Mouse (Mus musculus) lung, embryonic 14.5 days (tissue): ENCODE measurements around the gene Gnb1l. TPM values are rescaled to one million over a fixed set of nuclear protein-coding genes. Genes with fewer than 3 reads are reported as not detected.
"Not testable (repeated sequence)": the region's sequence is repeated elsewhere in the genome, so short reads cannot be mapped to it uniquely, and the experiment has no call there.

Experiments
- ATAC-seq: fragments of 200-750 bp; cut with Nextera tagmentation; 2 replicates; pipeline ENCODE4 v1.8.0; 2017; ENCODE audit warnings: mild to moderate bottlenecking, moderate TSS enrichment, moderate library complexity; ENCODE audit not compliant: insufficient read depth
- DNase-seq: peaks from one replicate; pipeline ENCODE4 v3.0.0-alpha.2; 2015
- H3K27ac ChIP-seq: fragments of 300-500 bp; sonication (generic); 2 replicates; pipeline ENCODE4 v1.5.1; 2014; ENCODE audit warnings: low read depth, mild to moderate bottlenecking, moderate library complexity
- H3K27me3 ChIP-seq: fragments of 300-500 bp; sonication (generic); 2 replicates; pipeline ENCODE4 v1.6.1; 2014; ENCODE audit warnings: low read length, control low read depth; ENCODE audit not compliant: insufficient read depth
- H3K36me3 ChIP-seq: fragments of 300-500 bp; sonication (generic); 2 replicates; pipeline ENCODE4 v1.6.1; 2014; ENCODE audit warnings: control low read depth; ENCODE audit not compliant: insufficient read depth
- H3K4me1 ChIP-seq: fragments of 300-500 bp; sonication (generic); 2 replicates; pipeline ENCODE4 v1.6.1; 2014; ENCODE audit warnings: antibody characterized with exemption, control low read depth; ENCODE audit not compliant: insufficient read depth
- H3K4me2 ChIP-seq: fragments of 300-500 bp; sonication (generic); 2 replicates; pipeline ENCODE4 v1.6.1; 2014; ENCODE audit warnings: mild to moderate bottlenecking
- H3K4me3 ChIP-seq: fragments of 300-500 bp; sonication (generic); 2 replicates; pipeline ENCODE4 v1.5.1; 2014; ENCODE audit warnings: low read depth, low read length
- H3K9ac ChIP-seq: fragments of 300-500 bp; sonication (generic); 2 replicates; pipeline ENCODE4 v1.6.1; 2014
- H3K9me3 ChIP-seq: fragments of 300-500 bp; sonication (generic); 2 replicates; pipeline ENCODE4 v1.6.1; 2016; ENCODE audit warnings: low read depth, low read length, control low read depth
- CTCF ChIP-seq: IDR thresholded peaks from 2 replicates; pipeline ENCODE4 v1.5.1; 2016; ENCODE audit warnings: antibody characterized with exemption, low read depth
- WGBS: fragments of 180-500 bp; shearing (Covaris S2); extraction: QIAGEN DNeasy Blood & Tissue Kit; methylation state at CpG from one replicate; pipeline ENCODE4 v1.1.7; 2014; 5-methylcytosine and 5-hydroxymethylcytosine counted together
- polyA plus RNA-seq: library from polyadenylated mRNA; unstranded; fragments of >200 nt; fragmentation: Nextera tagmentation; extraction: Ambion mirVana; gene quantifications from 2 replicates; pipeline ENCODE4 v1.2.1, GENCODE M21; 2014

The Gnb1l gene
- polyA plus RNA-seq, 1 experiment from 2014 or later: 17.6 TPM

GRCm38 (mm10) chr16:18511741-18512140 lies 13.2 kb downstream of the Gnb1l start:
- Histone ChIP-seq H3K27ac (no peak overlapping the region), H3K4me2 (no peak overlapping the region), H3K9ac (no peak overlapping the region), H3K4me3 (no peak overlapping the region), H3K4me1 (peaks cover 8% of the 10 kb centered on the region; the same call in 1 of the 2 replicates), H3K27me3 (no peaks in the 10 kb centered on the region), H3K36me3 (no peaks in the 10 kb centered on the region), H3K9me3 (no peaks in the 10 kb centered on the region)
- WGBS: 75% methylated on average over 5 of the region's 5 CpGs
- no peak for TF ChIP-seq CTCF
- ATAC-seq (no peak), DNase-seq (no peak)

- Histone ChIP-seq H3K27me3 (no peaks in the 10 kb centered on the region), H3K4me3 (no peak overlapping the region), H3K36me3 (no peaks in the 10 kb centered on the region), H3K27ac (peak overlapping the region; percentile 30; the same call in 1 of the 2 replicates), H3K9me3 (no peaks in the 10 kb centered on the region), H3K9ac (no peak overlapping the region), H3K4me2 (no peak overlapping the region), H3K4me1 (peaks cover 8% of the 10 kb centered on the region; the same call in 1 of the 2 replicates)
- no peak for TF ChIP-seq CTCF
- peak; percentile 42 for DNase-seq
- 24% methylated on average over 6 of the region's 6 CpGs for WGBS
- ATAC-seq: peak; percentile 41; the same call in 1 of the 2 replicates
These were observed 15.0 kb downstream of the Gnb1l start for GRCm38 (mm10) chr16:18513508-18513907.

- no peak overlapping the region for H3K4me2 ChIP-seq
- peak; percentile 46 for TF ChIP-seq CTCF
- no peaks in the 10 kb centered on the region for H3K27me3 ChIP-seq
- no peak overlapping the region for H3K27ac ChIP-seq
- H3K4me1 ChIP-seq: peaks cover 8% of the 10 kb centered on the region; the same call in 1 of the 2 replicates
- ATAC-seq: no peak
- peak; percentile 21 for DNase-seq
- H3K9ac ChIP-seq: no peak overlapping the region
- H3K4me3 ChIP-seq: no peak overlapping the region
- H3K9me3 ChIP-seq: no peaks in the 10 kb centered on the region
- H3K36me3 ChIP-seq: no peaks in the 10 kb centered on the region
These were observed 19.6 kb downstream of the Gnb1l start for GRCm38 (mm10) chr16:18518091-18518490.

GRCm38 (mm10) chr16:18523563-18524245 lies 25.2 kb downstream of the Gnb1l start:
- Histone ChIP-seq H3K4me1 (no peaks in the 10 kb centered on the region), H3K4me3 (no peak overlapping the region), H3K4me2 (no peak overlapping the region), H3K27ac (no peak overlapping the region), H3K9me3 (no peaks in the 10 kb centered on the region), H3K9ac (no peak overlapping the region), H3K27me3 (no peaks in the 10 kb centered on the region), H3K36me3 (no peaks in the 10 kb centered on the region)
- DNase-seq (peak; percentile 26), ATAC-seq (no peak)
- TF ChIP-seq CTCF: no peak
- 77% methylated on average over 8 of the region's 8 CpGs for WGBS

- DNase-seq (no peak), ATAC-seq (no peak)
- no peak overlapping the region for H3K9ac ChIP-seq
- 85% methylated on average over 5 of the region's 5 CpGs for WGBS
- no peak overlapping the region for H3K27ac ChIP-seq
- TF ChIP-seq CTCF: no peak
- H3K4me3 ChIP-seq: no peak overlapping the region
- 0 out of 2 replicates have a peak, but pooled peaks cover 3% of the 10 kb centered on the region for H3K9me3 ChIP-seq
- no peaks in the 10 kb centered on the region for H3K36me3 ChIP-seq
- no peak overlapping the region for H3K4me2 ChIP-seq
- no peaks in the 10 kb centered on the region for H3K27me3 ChIP-seq
- H3K4me1 ChIP-seq: no peaks in the 10 kb centered on the region
These were observed 30.1 kb downstream of the Gnb1l start for GRCm38 (mm10) chr16:18528656-18529055.

GRCm38 (mm10) chr16:18533061-18533460 lies 34.5 kb downstream of the Gnb1l start:
- not testable (repeated sequence) for H3K9me3 ChIP-seq, H3K9ac ChIP-seq, H3K36me3 ChIP-seq, H3K4me3 ChIP-seq, H3K27ac ChIP-seq, H3K4me2 ChIP-seq, DNase-seq, H3K27me3 ChIP-seq, H3K4me1 ChIP-seq
- peak; percentile 100 for ATAC-seq
- whole genome bisulfite sequencing: 96% methylated on average over 7 of the region's 7 CpGs

- no peak for TF ChIP-seq CTCF
- Histone ChIP-seq H3K9me3 (no peaks in the 10 kb centered on the region), H3K4me2 (no peak overlapping the region), H3K9ac (no peak overlapping the region), H3K27me3 (no peaks in the 10 kb centered on the region), H3K4me1 (0 out of 2 replicates have a peak, but pooled peaks cover 4% of the 10 kb centered on the region), H3K36me3 (no peaks in the 10 kb centered on the region), H3K4me3 (no peak overlapping the region), H3K27ac (no peak overlapping the region)
- 85% methylated on average over 3 of the region's 3 CpGs for WGBS
- no peak for ATAC-seq
- DNase-seq: no peak
These were observed 39.0 kb downstream of the Gnb1l start for GRCm38 (mm10) chr16:18537407-18537990.
